Mouse (Mus musculus) urinary bladder, postnatal 14 days (tissue): Measurements from ENCODE around the gene Rtn4ip1.
A peak's percentile ranks its signal among the peaks of the same experiment; 100 is the strongest.
"Not testable (repeated sequence)": the region's sequence is repeated elsewhere in the genome, so short reads cannot be mapped to it uniquely, and the experiment has no call there.

Experiments
- DNase-seq: peaks from one replicate; pipeline ENCODE4 v3.0.0; 2021; ENCODE audit warnings: low spot score

Rtn4ip1 gene

GRCm38 (mm10) chr10:43928596-43928995 lies 27.0 kb downstream of the Rtn4ip1 start:
- no peak for DNase-seq

DNA sequence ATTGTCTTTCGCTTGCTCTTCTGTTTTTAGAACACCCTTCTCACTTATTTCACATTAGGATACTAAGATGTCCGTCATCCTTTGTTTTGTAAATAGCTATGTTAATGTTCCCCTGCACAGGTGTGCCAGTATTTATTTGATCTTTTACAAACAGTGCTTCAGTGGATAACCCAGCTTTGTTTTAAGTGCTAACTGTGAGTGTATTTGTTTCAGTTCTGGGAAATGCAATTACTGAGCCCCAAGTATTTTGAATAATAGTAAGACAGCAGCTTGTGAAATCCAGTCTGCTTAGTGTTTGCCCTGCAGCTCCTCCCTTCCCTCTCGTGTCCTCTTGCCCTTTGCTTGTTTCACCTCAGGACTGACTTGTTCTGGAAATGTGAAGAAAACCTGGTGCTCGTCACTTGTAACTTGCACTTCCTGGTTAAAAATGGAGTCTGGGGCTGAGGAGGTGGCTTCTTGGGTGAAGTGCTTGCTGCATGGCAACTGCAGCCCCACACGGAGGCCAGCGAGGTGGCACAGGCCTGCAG lies 37.6 kb downstream of the Rtn4ip1 start:
- no peak for DNase-seq

GRCm38 (mm10) chr10:43943736-43944135 lies 42.1 kb downstream of the Rtn4ip1 start:
- no peak for DNase-seq

GRCm38 (mm10) chr10:43945435-43945834 lies 43.8 kb downstream of the Rtn4ip1 start:
- DNase-seq, result no peak

GRCm38 (mm10) chr10:43953942-43954341 lies 52.3 kb downstream of the Rtn4ip1 start:
- peak; percentile 50 for DNase-seq

DNA sequence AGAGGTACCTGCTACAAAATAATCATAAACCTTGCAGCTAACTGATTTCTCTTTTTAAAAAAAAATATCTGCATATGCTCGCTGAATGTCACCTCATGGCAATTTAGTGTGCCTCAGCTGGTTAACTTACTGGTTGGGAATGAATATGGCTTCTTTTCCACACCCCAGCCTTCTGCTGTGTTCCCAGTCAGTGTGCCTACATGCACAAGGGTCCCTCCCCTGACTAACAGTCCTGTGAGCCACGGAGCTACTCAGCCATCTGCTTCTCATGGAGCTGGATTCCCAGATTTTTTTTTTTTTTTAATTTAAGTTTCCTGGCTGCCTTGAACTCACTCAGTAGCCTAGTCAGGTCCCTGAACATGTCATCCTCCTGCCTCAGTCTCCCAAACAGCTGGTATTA lies 63.3 kb downstream of the Rtn4ip1 start:
- no peak for DNase-seq

GRCm38 (mm10) chr10:43973244-43973643 lies 71.6 kb downstream of the Rtn4ip1 start:
- DNase-seq, result no peak

- peak; percentile 69 for DNase-seq
Observed at GRCm38 (mm10) chr10:43977353-43977752, 75.7 kb downstream of the Rtn4ip1 start.

- DNase-seq, result no peak
Observed at GRCm38 (mm10) chr10:43980080-43980479, 78.5 kb downstream of the Rtn4ip1 start.

DNA sequence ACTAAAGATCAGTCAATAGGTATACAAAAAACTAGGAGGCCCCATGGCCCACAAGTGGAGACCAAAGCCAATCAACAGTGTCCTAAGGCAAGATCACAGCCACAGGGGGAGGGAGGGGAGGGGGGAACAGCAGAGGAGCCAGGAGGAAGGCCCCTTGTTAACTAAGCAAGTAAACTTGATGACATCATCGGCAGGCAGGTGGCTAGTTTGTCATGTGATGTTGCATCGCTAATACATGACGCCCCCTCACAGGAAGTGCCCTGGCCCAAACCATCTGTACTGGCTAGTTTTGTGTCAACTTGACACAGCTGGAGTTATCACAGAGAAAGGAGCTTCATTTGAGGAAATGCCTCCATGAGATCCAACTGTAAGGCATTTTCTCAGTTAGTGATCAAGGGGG lies 79.1 kb downstream of the Rtn4ip1 start:
- not testable (repeated sequence) for DNase-seq

DNA sequence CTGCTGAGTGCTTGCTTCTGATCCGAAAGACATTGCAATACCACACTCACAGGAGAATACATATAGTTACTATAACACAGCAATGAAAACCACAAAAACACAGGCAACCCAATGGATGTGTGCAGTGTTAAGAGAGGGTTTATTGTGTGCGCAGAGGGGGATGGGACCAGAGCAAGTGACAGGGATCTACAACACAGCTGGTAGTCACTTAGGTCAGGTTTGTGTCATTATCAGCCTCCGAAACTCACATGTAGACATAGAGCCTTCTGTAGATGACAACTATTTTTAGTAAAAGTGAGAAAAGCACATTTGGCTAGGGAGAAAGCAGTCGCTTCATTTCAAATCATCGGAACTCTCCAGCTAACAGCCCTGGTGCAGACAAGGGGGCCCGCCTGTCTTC lies 80.9 kb downstream of the Rtn4ip1 start:
- DNase-seq, result no peak

DNA sequence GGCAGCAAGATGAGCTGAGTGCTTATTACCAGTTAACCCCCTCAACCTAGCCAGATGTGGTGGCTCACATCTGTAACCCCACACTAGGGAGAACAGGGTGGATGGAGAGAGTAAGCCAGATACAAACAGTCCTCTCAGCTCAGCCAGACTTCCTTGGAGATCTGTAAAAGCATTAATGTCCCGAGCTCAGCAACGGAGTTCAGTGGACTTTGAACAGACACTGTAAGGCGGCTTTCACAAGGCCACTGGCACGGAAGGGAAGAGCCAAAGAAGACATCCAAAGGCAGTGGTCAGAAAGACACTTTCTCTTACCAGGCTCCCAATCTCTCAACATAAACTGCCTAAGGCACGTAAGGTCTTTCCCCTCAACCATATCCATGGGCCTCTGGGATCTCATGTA lies 81.6 kb downstream of the Rtn4ip1 start:
- DNase-seq, result no peak

GRCm38 (mm10) chr10:43983866-43984265 lies 82.3 kb downstream of the Rtn4ip1 start:
- no peak for DNase-seq

- no peak for DNase-seq
Observed at GRCm38 (mm10) chr10:43991268-43991667, 89.7 kb downstream of the Rtn4ip1 start.

GRCm38 (mm10) chr10:43992506-43992905 lies 90.9 kb downstream of the Rtn4ip1 start:
- no peak for DNase-seq

DNA sequence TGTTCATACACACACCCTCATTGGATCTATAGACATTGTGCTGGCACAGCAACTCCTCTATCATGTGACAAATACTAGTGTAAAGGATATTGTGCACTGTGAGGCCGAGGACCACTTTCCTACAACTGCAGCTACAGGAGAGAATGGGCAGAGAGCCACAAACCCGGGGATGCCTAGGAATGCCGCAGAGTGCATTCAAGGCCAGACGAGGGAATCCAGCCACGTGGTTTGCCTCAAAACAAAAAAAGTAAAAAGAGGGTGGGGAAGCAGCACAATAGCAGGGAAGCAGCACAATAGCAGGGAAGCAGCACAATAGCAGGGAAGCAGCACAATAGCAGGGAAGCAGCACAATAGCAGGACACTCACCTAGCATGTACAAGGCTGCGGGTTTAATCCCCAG lies 91.6 kb downstream of the Rtn4ip1 start:
- DNase-seq, result no peak

GRCm38 (mm10) chr10:43995858-43996650 lies 94.4 kb downstream of the Rtn4ip1 start:
- no peak for DNase-seq

DNA sequence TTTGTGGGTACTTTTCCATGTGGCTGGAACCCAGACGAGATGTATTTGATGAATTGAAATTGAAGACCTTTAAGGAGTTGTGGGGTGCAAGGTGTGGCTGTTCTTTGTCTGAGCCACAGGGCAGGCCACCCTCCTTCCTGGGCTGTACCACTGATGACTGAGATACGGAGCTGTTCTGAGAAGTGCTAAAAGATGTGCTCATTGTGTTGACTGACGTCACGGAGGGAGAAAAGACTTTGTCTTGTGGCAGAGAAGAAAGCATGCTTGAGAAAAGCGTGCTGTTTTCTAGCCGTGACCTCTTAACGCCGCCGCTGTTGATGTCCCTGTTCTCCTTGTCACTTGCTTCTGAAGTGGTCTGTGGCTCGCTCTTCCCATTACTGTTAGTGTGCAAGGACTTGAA lies 95.7 kb downstream of the Rtn4ip1 start:
- DNase-seq, result no peak

- no peak for DNase-seq
Observed at GRCm38 (mm10) chr10:43998023-43998422, 96.4 kb downstream of the Rtn4ip1 start.

DNA sequence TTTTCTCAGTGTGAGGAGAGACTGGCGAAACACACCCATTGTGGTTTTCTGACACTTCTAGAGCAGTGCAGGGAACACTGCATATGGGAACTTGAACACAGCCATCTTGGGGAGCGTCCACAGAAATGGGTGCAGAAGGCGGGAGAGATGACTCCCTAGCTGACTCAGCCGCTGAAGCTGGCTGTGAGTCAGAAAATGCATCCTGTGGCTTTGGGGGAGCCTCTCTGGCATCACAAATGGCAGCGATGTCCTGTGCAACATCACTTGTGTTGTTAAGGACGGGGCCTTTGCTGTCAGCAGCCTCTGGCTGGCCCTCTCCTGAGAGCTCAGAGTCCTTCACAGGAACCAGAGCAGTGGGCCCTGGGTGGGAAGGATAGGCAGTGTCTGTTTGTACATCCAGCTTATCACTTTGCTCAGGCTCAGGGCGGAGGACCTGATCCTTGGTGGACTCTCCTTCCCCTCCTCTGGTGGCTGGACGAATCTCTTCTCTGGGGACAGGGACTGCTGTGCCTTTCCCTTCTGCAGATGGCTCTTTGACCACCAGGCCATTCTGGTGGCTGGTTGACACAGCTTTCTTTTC lies 97.0 kb downstream of the Rtn4ip1 start:
- no peak for DNase-seq

DNA sequence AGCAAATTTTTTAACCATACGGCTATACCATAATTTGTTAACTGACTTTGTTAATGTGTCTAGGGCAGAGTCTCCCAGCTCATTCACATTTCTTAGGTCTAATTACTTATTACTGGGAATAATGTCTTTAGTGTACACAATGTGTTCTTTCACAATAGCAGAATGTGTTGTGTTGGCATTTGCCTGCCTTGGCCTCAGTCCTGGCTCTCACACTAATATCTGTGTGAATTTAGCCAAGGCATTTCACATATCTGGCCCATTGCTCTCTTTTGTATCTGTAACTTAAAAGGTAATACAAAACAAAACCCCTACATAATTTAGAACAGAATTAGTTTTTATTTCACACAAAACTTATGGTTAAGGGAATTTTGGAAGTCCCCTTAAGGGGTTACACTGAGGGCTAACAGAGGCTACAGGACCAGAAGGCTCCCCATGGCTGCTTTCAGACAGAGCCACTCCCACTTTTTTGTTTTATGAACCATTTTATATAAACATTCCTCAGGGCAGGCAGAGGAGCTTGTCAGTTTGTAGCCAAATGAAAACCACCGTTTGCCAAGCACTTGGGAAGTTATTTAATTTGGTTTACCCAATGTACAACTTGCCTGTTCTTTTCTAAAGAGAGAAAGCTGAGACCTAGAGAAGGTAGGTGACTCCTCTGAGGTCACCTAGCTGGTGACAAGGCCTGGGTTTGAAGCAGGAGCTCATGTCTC lies 98.7 kb downstream of the Rtn4ip1 start:
- no peak for DNase-seq

GRCm38 (mm10) chr10:44002004-44002940 lies 100.7 kb downstream of the Rtn4ip1 start:
- peak; percentile 35 for DNase-seq
